Mouse (Mus musculus): ENCODE results near the gene Gm5108. TPM values are rescaled to one million over a fixed set of nuclear protein-coding genes. Genes with fewer than 3 reads are reported as not detected.

Gm5108 gene
- polyA plus RNA-seq, 1 experiment from 2014 or later = not detected

- no peak overlapping the region for H3K4me2 ChIP-seq (ENCODE audit: low read depth, low read length)
- no peaks in the 10 kb centered on the region for H3K27me3 ChIP-seq (ENCODE audit: control insufficient read depth, insufficient read depth, low read length)
- no peak overlapping the region for H3K9ac ChIP-seq (replicated peaks; ENCODE audit: low read length)
- no peak overlapping the region for H3K27ac ChIP-seq (replicated peaks; ENCODE audit: low read depth, low read length)
- H3K9me3 ChIP-seq (replicated peaks; ENCODE audit: control insufficient read depth, low read length) = no peaks in the 10 kb centered on the region
- no peak for ATAC-seq (replicated peaks; ENCODE audit: insufficient number of reproducible peaks, low FRiP score, low TSS enrichment, low read depth)
- DNase-seq (ENCODE audit: low spot score) = no peak
- H3K4me3 ChIP-seq (ENCODE audit: low read depth, low read length) = no peak overlapping the region
- no peaks in the 10 kb centered on the region for H3K4me1 ChIP-seq (ENCODE audit: control insufficient read depth, insufficient read depth, low read length)
- H3K36me3 ChIP-seq (replicated peaks; ENCODE audit: control insufficient read depth, insufficient read depth, low read depth, low read length) = no peaks in the 10 kb centered on the region
Observed at GRCm38 (mm10) chr5:67947006-67947405, 5.5 kb downstream of the Gm5108 start.

- WGBS = 92% methylated on average over 5 of the region's 5 CpGs
- Histone ChIP-seq H3K9ac (replicated peaks; ENCODE audit: low read length) (no peak overlapping the region), H3K4me2 (ENCODE audit: low read depth, low read length) (no peak overlapping the region), H3K27me3 (ENCODE audit: control insufficient read depth, insufficient read depth, low read length) (no peaks in the 10 kb centered on the region), H3K4me3 (ENCODE audit: low read depth, low read length) (no peak overlapping the region), H3K27ac (replicated peaks; ENCODE audit: low read depth, low read length) (no peak overlapping the region), H3K9me3 (replicated peaks; ENCODE audit: control insufficient read depth, low read length) (no peaks in the 10 kb centered on the region), H3K36me3 (replicated peaks; ENCODE audit: control insufficient read depth, insufficient read depth, low read depth, low read length) (no peaks in the 10 kb centered on the region), H3K4me1 (ENCODE audit: control insufficient read depth, insufficient read depth, low read length) (no peaks in the 10 kb centered on the region)
- no peak for ATAC-seq (replicated peaks; ENCODE audit: insufficient number of reproducible peaks, low FRiP score, low TSS enrichment, low read depth)
- DNase-seq (ENCODE audit: low spot score) = no peak
Observed at GRCm38 (mm10) chr5:67948074-67948473, 6.6 kb downstream of the Gm5108 start.

- Histone ChIP-seq H3K27me3 (ENCODE audit: control insufficient read depth, insufficient read depth, low read length) (no peaks in the 10 kb centered on the region), H3K27ac (replicated peaks; ENCODE audit: low read depth, low read length) (no peak overlapping the region), H3K9ac (replicated peaks; ENCODE audit: low read length) (no peak overlapping the region), H3K36me3 (replicated peaks; ENCODE audit: control insufficient read depth, insufficient read depth, low read depth, low read length) (no peaks in the 10 kb centered on the region), H3K4me1 (ENCODE audit: control insufficient read depth, insufficient read depth, low read length) (no peaks in the 10 kb centered on the region), H3K9me3 (replicated peaks; ENCODE audit: control insufficient read depth, low read length) (no peaks in the 10 kb centered on the region), H3K4me2 (ENCODE audit: low read depth, low read length) (no peak overlapping the region), H3K4me3 (ENCODE audit: low read depth, low read length) (no peak overlapping the region)
- ATAC-seq (replicated peaks; ENCODE audit: insufficient number of reproducible peaks, low FRiP score, low TSS enrichment, low read depth) (no peak), DNase-seq (ENCODE audit: low spot score) (no peak)
- WGBS = 76% methylated on average over 4 of the region's 4 CpGs
Observed at GRCm38 (mm10) chr5:67954097-67954496, 12.6 kb downstream of the Gm5108 start.

GRCm38 (mm10) chr5:67955486-67955885 is 14.0 kb downstream of the Gm5108 start:
- no peaks in the 10 kb centered on the region for H3K4me1 ChIP-seq (ENCODE audit: control insufficient read depth, insufficient read depth, low read length)
- no peak overlapping the region for H3K4me2 ChIP-seq (ENCODE audit: low read depth, low read length)
- no peaks in the 10 kb centered on the region for H3K36me3 ChIP-seq (replicated peaks; ENCODE audit: control insufficient read depth, insufficient read depth, low read depth, low read length)
- H3K9ac ChIP-seq (replicated peaks; ENCODE audit: low read length) = no peak overlapping the region
- no peak overlapping the region for H3K4me3 ChIP-seq (ENCODE audit: low read depth, low read length)
- DNase-seq (ENCODE audit: low spot score) = no peak
- no peaks in the 10 kb centered on the region for H3K9me3 ChIP-seq (replicated peaks; ENCODE audit: control insufficient read depth, low read length)
- WGBS = 80% methylated on average over 7 of the region's 7 CpGs
- no peak for ATAC-seq (replicated peaks; ENCODE audit: insufficient number of reproducible peaks, low FRiP score, low TSS enrichment, low read depth)
- H3K27ac ChIP-seq (replicated peaks; ENCODE audit: low read depth, low read length) = no peak overlapping the region
- no peaks in the 10 kb centered on the region for H3K27me3 ChIP-seq (ENCODE audit: control insufficient read depth, insufficient read depth, low read length)

GRCm38 (mm10) chr5:67961708-67962629 is 20.5 kb downstream of the Gm5108 start:
- Histone ChIP-seq H3K36me3 (replicated peaks; ENCODE audit: control insufficient read depth, insufficient read depth, low read depth, low read length) (no peaks in the 10 kb centered on the region), H3K27me3 (ENCODE audit: control insufficient read depth, insufficient read depth, low read length) (no peaks in the 10 kb centered on the region), H3K27ac (replicated peaks; ENCODE audit: low read depth, low read length) (no peak overlapping the region), H3K9me3 (replicated peaks; ENCODE audit: control insufficient read depth, low read length) (no peaks in the 10 kb centered on the region), H3K4me3 (ENCODE audit: low read depth, low read length) (no peak overlapping the region), H3K4me2 (ENCODE audit: low read depth, low read length) (no peak overlapping the region), H3K9ac (replicated peaks; ENCODE audit: low read length) (no peak overlapping the region), H3K4me1 (ENCODE audit: control insufficient read depth, insufficient read depth, low read length) (no peaks in the 10 kb centered on the region)
- ATAC-seq (replicated peaks; ENCODE audit: insufficient number of reproducible peaks, low FRiP score, low TSS enrichment, low read depth) (no peak), DNase-seq (ENCODE audit: low spot score) (no peak)
- 82% methylated on average over 7 of the region's 7 CpGs for WGBS

- no peak overlapping the region for H3K9ac ChIP-seq (replicated peaks; ENCODE audit: low read length)
- WGBS = 81% methylated on average over 7 of the region's 7 CpGs
- DNase-seq (ENCODE audit: low spot score) (no peak), ATAC-seq (replicated peaks; ENCODE audit: insufficient number of reproducible peaks, low FRiP score, low TSS enrichment, low read depth) (no peak)
- no peak overlapping the region for H3K4me2 ChIP-seq (ENCODE audit: low read depth, low read length)
- H3K9me3 ChIP-seq (replicated peaks; ENCODE audit: control insufficient read depth, low read length) = no peaks in the 10 kb centered on the region
- no peaks in the 10 kb centered on the region for H3K36me3 ChIP-seq (replicated peaks; ENCODE audit: control insufficient read depth, insufficient read depth, low read depth, low read length)
- H3K4me3 ChIP-seq (ENCODE audit: low read depth, low read length) = no peak overlapping the region
- H3K27ac ChIP-seq (replicated peaks; ENCODE audit: low read depth, low read length) = no peak overlapping the region
- H3K4me1 ChIP-seq (ENCODE audit: control insufficient read depth, insufficient read depth, low read length) = no peaks in the 10 kb centered on the region
- no peaks in the 10 kb centered on the region for H3K27me3 ChIP-seq (ENCODE audit: control insufficient read depth, insufficient read depth, low read length)
Observed at GRCm38 (mm10) chr5:67969536-67969935, 28.1 kb downstream of the Gm5108 start.

GRCm38 (mm10) chr5:67981946-67982526 is 40.6 kb downstream of the Gm5108 start:
- Histone ChIP-seq H3K4me3 (ENCODE audit: low read depth, low read length) (no peak overlapping the region), H3K27me3 (ENCODE audit: control insufficient read depth, insufficient read depth, low read length) (no peaks in the 10 kb centered on the region), H3K27ac (replicated peaks; ENCODE audit: low read depth, low read length) (no peak overlapping the region), H3K4me1 (ENCODE audit: control insufficient read depth, insufficient read depth, low read length) (no peaks in the 10 kb centered on the region), H3K9me3 (replicated peaks; ENCODE audit: control insufficient read depth, low read length) (no peaks in the 10 kb centered on the region), H3K9ac (replicated peaks; ENCODE audit: low read length) (no peak overlapping the region), H3K36me3 (replicated peaks; ENCODE audit: control insufficient read depth, insufficient read depth, low read depth, low read length) (no peaks in the 10 kb centered on the region), H3K4me2 (ENCODE audit: low read depth, low read length) (no peak overlapping the region)
- 60% methylated on average over 3 of the region's 3 CpGs for WGBS
- DNase-seq (ENCODE audit: low spot score) (no peak), ATAC-seq (replicated peaks; ENCODE audit: insufficient number of reproducible peaks, low FRiP score, low TSS enrichment, low read depth) (no peak)

GRCm38 (mm10) chr5:67990426-67990825 is 49.0 kb downstream of the Gm5108 start:
- Histone ChIP-seq H3K36me3 (replicated peaks; ENCODE audit: control insufficient read depth, insufficient read depth, low read depth, low read length) (no peaks in the 10 kb centered on the region), H3K9ac (replicated peaks; ENCODE audit: low read length) (no peak overlapping the region), H3K9me3 (replicated peaks; ENCODE audit: control insufficient read depth, low read length) (no peaks in the 10 kb centered on the region), H3K4me2 (ENCODE audit: low read depth, low read length) (no peak overlapping the region), H3K4me3 (ENCODE audit: low read depth, low read length) (no peak overlapping the region), H3K27ac (replicated peaks; ENCODE audit: low read depth, low read length) (no peak overlapping the region), H3K27me3 (ENCODE audit: control insufficient read depth, insufficient read depth, low read length) (no peaks in the 10 kb centered on the region), H3K4me1 (ENCODE audit: control insufficient read depth, insufficient read depth, low read length) (no peaks in the 10 kb centered on the region)
- ATAC-seq (replicated peaks; ENCODE audit: insufficient number of reproducible peaks, low FRiP score, low TSS enrichment, low read depth) (no peak), DNase-seq (ENCODE audit: low spot score) (no peak)
